Mouse (Mus musculus) layer of hippocampus, adult 2 months (tissue): Measurements from ENCODE around the gene Uckl1. TPM values are rescaled to one million over a fixed set of nuclear protein-coding genes. Genes with fewer than 3 reads are reported as not detected.

Experiments used
- DNase-seq, 2 experiments: peaks; one replicate each; pipeline ENCODE4 v3.0.0; 2022; ENCODE audit warnings: low spot score in 2 of 2
- H3K27ac ChIP-seq: fragments of 200-600 bp; 2 replicates; pipeline ENCODE4 v1.8.1; 2022
- H3K4me3 ChIP-seq: fragments of 200-600 bp; 2 replicates; pipeline ENCODE4 v1.8.1; 2022; ENCODE audit warnings: mild to moderate bottlenecking
- CTCF ChIP-seq: fragments of 200-600 bp; conservative IDR thresholded peaks from 2 replicates; pipeline ENCODE4 v1.8.1; 2022; ENCODE audit warnings: antibody characterized with exemption, mild to moderate bottlenecking, moderate library complexity
- total RNA-seq, 2 experiments: library from RNA; stranded (reverse); gene quantifications; 2 replicates each; pipeline ENCODE4 v1.2.3; 2021

The Uckl1 gene
- total RNA-seq, 2 experiments from 2014 or later: 68.2 to 73.8 TPM

DNA sequence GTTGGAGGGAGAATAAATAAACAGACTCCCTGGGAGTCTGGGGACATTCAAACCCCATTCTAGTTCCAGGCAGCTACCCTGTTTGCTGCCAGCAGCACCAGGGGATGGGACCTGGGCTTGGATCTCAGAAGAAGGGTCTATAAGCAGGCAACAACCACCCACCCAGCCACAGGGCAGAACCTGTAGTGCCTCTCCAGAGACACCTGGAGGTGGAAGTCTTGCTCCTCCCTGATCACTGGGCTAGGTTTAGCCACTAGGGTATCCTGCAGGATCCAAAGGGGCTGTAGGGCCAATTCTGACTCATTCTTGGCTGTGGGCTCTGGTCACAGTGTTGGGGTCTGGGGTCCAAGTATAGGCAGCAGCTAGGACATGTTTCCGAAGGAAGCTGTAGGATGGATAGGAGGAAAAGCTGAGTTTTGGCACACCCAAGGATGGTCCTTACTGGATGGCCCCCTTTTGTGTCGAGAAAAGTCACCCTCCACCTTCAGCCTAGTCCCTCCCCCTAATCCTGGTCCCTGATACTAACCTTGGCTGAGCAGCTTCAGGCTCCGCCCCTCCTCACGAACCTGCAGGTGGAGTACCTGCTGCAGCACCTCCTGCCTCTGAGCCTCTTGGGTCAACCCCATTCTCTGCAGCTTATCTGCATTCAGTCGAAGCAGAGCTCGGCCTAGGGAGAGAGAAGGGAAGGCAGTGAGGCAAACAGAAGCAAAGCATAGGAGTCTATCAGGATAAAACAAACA, 11.7 kb upstream of the Uckl1 start:
- Histone ChIP-seq H3K27ac (no peak overlapping the region), H3K4me3 (no peak overlapping the region)
- no peak for TF ChIP-seq CTCF
- no peak for DNase-seq

DNA sequence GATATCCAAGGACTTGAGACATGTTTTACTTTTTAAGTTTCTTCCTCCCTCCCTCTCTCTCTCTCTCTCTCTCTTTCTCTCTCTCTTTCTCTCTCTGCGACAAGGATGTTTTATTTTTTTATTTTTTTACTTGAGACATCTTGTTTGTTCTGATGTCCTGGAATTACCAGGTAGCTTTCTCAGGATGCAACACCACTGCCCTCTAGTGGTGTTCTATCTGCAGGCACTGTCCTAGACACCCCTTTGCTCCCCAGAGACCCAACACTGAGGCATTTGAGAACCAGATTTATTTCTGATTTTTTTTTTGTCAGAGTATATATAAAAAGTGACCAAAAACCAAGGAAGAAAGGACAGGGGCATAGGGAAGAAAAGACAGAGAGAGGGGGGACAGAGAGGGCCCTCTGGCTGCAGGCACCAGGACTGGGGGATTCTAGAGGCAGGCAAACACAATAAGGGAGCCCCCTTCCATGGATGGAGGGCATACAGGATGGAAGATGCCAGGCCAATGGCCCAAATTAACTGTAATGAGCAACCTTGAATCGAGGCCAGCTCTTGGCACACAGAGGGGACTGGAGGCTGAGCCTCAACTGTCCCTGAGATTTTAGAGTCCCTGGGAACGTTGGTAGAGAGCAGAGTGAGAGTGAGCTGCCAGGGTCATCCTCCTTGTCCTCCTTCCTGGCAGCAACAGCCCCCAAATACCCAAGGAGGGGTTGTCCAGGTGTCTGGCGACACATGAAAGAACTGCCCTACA, 10.4 kb upstream of the Uckl1 start:
- peak in 1 of 2 experiments; percentile 67 for DNase-seq
- Histone ChIP-seq H3K4me3 (no peak overlapping the region), H3K27ac (no peak overlapping the region)

DNA sequence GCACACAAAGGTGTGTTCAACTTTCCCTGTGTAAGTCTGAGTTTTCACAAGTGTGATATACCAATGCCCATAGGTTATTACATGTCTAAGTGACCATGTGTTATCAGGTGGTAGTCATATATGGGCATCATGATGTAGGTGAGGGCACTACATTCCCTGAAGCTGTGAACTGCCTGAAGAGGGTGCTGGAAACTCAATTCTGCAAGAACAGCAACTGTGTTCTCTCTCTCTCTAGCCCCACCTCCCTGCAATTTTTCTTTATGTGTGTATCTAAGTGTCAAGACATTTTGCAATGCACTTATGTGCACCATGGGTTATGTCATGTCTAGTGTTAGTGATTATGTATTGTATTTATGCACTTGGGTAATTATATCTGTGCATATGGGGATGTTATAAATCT, 9.2 kb upstream of the Uckl1 start:
- no peak for DNase-seq
- Histone ChIP-seq H3K27ac (no peak overlapping the region), H3K4me3 (no peak overlapping the region)
- no peak; the same call in 1 of the 2 replicates for TF ChIP-seq CTCF

More for the DNA sequence above, 10.4 kb upstream of the Uckl1 start:
- TF ChIP-seq CTCF: peak; percentile 87

DNA sequence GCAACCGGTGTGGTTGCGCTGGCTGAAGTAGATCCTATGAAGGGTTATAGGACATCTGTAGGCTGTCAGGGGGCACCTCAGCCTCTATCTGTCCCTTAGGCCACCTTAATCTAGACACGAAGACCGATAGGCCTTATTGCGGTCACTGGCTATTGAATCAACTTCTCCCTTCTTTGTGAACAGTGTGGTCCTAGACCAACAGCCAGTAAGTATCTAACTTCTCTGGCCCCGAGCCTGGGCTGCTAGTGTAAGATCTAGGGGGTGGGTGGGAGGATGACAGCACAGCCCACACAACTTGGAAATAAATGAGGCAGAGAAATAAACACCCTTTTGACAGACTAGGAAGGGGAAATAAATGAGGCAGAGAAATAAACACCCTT, 8.3 kb upstream of the Uckl1 start:
- no peak for DNase-seq
- Histone ChIP-seq H3K27ac (peak overlapping the region; percentile 95), H3K4me3 (peak overlapping the region; percentile 77)
- TF ChIP-seq CTCF: no peak

DNA sequence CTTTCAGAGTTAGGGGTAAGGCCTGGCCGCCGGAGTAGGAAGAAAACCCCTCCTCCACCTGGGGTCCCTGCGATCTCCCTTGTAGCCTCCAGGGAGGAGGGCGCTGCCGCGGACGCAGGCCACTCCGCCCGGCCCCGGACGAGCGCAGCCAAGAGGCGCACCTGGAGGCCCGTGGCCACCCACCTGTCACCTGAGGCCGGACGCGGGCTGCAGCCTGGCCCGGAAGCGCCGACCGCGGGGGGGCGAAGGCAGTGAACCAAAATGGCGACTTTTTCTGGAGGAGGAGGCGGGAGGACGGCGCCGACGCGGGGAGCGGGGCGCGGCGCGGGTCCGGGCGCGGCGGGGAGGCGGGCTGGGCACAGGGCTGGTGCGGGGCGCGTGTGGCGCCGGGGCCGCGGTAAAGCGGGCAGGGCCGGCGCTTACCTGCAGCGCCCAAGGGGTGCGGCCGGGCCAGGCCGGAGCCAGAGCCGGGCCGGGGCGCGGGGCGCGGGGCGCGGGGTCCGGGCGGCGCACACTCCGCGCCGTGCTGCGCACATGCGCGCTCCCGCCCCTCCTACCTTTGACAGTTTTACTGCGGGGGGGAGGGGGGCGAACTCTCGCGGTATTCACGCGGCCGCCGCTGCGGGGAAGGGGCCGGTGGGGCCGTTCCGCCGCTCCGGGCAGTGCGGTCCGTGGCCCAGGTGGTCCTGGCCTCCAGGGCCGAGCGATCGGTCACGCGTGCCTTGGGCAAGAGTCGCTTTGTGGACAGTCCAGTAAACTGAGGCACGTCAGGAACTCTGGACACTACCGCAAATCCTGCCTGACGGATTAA, 7.7 kb upstream of the Uckl1 start, which contains the start of gene Zfp512b:
Gene Zfp512b, minus strand, starts transcription at position 573 of the 811 bp plus-strand sequence.
- H3K4me3 ChIP-seq: peak within 1 kb of the TSS; percentile 77
- peak; percentile 50 for TF ChIP-seq CTCF
- peak in 1 of 2 experiments; percentile 76 for DNase-seq
- H3K27ac ChIP-seq: peak within 1 kb of the TSS; percentile 95

DNA sequence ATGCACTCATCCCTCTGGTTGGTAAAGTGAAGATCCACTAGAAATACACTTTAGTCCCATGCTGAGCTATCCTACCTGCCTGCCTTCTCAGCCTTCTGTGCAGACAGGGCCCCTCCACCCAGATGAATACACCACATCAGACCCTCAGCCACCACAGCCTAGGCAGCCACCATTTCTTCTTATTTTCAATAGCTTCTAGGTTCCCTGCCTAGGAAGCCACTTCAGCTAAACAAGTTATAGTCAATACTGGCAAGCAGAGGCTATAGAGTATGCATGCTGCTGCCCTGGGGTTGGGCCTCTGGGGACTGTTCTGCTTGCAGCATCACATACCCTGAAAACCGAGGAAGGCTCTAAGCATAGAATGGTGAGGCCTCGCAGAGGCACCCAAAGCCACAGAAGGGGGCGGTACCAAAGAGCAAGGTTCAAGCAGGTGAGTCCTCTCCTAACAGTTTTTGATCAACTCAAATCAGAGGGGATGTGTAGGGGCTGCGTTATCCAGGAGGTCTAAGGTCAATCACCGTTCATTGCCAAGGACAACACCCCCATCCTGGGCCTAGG, 6.9 kb upstream of the Uckl1 start, which contains the start of gene Prpf6:
Gene Prpf6, plus strand, starts transcription at position 341 of the 558 bp plus-strand sequence.
- no peak for DNase-seq
- TF ChIP-seq CTCF: no peak
- peak within 1 kb of the TSS; percentile 77 for H3K4me3 ChIP-seq
- H3K27ac ChIP-seq: peak within 1 kb of the TSS; percentile 95

DNA sequence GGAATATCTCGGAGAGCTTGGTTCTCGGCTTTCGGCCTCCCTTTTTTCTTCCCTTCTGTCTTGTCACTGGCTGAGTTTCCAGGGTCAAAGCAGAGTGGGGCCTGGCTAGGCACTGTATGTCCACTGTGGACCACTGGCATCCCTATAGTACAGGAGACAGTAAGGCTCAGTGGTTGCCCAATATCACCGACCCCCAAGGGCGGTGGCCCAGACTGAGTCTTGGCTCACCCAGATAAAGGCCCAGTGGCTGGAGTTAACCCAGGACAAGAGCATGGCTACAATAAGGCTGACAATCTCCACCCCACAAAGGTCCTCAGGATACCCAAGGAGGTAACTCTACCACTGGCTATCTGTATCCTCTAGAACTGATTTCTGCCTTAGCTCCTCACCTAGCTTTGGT, 5.8 kb upstream of the Uckl1 start:
- Histone ChIP-seq H3K27ac (no peak overlapping the region), H3K4me3 (no peak overlapping the region; the same call in 1 of the 2 replicates)
- no peak for TF ChIP-seq CTCF
- DNase-seq: no peak

DNA sequence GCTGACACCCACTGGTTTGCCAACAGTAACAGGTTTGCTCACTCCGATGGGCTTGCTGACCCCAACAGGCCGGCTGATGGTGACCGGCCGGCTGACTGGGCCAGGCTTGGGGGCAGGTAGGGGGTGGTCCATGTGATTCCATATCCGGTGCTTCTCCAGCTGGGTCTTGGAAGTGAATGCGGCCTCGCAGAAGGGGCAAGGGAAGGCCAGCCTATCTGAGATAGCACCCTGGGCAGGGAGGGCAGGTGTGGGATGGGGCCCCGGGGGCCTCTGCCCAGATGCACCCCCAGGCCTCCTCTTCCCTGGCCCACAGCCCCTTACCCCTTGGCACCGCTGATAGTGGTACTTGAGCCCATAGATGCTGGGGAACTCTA, 5.0 kb upstream of the Uckl1 start:
- no peak overlapping the region for H3K4me3 ChIP-seq
- no peak for TF ChIP-seq CTCF
- no peak overlapping the region for H3K27ac ChIP-seq
- no peak for DNase-seq

DNA sequence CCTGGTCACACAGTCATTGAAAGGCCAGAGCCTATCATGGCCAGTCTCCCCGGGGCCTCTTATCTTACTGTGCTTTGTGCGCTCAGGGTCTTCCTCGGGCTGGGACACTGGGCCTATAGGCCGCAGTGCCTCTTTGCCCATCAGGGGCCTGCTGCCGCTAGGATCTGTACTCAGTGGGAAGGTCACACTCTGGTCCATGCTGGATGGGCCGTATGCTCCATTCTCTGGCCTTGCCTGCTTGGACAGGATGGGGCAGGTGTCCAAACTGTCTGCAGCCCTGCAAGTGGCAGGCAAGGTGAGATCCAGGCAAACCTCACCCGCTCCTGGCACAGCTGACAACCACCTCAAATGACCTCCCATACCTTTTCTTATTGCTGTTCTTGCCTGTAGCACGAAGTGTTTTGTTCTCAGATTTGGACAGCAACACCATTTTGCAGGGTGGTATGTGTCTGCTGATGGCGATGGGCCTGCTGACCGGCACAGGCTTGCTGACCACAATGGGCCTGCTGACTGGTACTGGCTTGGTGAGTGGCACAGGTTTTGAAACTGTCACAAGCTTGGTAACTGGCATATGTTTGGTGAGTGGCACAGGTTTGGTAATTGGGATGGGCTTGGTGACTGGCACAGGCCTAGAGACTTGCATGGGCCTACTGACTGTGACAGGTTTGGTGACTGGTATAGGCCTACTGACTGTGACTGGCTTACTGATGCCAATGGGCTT, 4.5 kb upstream of the Uckl1 start:
- DNase-seq: no peak
- H3K27ac ChIP-seq: no peak overlapping the region
- no peak overlapping the region for H3K4me3 ChIP-seq
- TF ChIP-seq CTCF: no peak

DNA sequence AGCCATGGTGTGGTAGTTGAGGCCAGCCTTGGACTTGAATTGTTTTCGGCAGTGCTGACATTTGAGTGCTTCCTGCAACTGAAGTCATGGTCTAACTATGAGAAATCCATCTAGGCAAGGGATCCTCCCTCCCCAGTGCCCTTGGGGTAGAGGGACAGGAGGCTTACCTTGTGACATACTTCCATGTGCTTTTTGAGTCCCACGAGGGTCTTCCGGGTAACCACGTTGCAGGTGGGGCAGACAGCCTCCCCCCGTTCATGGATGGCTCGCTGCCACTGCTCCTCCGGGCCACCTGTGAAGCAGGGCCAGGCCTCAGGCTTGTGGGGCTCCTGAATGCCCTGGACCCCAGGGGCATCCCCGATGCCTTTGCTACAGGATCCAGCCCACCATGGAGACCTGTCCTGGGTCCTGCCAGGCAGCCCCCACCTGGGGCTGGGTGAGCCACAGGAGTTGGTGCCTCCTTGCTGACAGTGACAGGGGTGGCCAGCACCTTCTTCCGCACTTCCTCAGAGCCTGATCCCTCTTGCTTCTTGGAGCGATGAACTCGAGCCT, 3.6 kb upstream of the Uckl1 start:
- TF ChIP-seq CTCF: no peak
- Histone ChIP-seq H3K27ac (peak overlapping the region; percentile 18; the same call in 1 of the 2 replicates), H3K4me3 (no peak overlapping the region)
- DNase-seq: no peak

DNA sequence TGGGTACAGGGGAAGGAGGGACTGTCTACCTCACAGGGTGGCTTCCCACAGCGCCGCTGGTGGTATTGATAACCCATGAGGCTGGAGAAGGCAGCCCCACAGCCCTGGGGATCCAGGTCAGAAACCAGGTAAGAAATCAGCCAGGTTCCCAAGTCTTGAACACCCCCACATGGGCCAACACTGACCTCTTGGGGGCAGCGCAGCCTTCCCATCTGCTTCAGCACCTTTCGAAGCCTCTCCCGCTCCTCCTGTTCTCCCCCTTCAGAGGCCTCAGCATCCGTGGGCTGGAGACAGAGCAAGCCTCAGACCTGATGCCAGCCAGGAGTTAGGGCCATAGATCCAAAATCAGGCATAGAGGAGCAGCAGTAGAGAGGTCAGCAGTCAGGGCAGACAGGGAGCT, 3.1 kb upstream of the Uckl1 start:
- no peak for DNase-seq
- Histone ChIP-seq H3K4me3 (no peak overlapping the region), H3K27ac (peak overlapping the region; percentile 18; the same call in 1 of the 2 replicates)
- no peak for TF ChIP-seq CTCF

DNA sequence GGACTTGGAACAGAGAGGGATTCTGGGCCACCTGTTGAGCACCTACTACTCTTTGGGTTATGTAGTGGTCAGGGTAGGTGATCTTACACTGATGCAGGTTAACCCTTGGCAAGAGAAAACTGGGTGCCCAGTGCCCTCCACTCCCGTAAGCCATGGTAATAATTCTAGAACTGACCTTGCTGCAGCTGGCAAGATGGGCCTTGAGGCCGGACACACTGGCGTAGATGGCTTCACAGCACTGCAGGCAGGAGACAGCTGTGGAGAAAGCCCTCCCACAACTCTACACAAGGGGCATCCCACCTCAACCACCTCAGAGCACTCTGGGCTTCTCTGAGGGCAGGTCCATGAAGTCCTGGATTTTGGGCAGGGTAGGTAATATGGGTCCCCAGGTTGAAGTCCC, 1.4 kb upstream of the Uckl1 start:
- TF ChIP-seq CTCF: no peak
- no peak overlapping the region for H3K27ac ChIP-seq
- no peak for DNase-seq
- no peak overlapping the region for H3K4me3 ChIP-seq
